Mouse (Mus musculus): ENCODE data around the gene Orc3.
A peak's percentile ranks its signal among the peaks of the same experiment; 100 is the strongest.

Orc3 gene

DNA sequence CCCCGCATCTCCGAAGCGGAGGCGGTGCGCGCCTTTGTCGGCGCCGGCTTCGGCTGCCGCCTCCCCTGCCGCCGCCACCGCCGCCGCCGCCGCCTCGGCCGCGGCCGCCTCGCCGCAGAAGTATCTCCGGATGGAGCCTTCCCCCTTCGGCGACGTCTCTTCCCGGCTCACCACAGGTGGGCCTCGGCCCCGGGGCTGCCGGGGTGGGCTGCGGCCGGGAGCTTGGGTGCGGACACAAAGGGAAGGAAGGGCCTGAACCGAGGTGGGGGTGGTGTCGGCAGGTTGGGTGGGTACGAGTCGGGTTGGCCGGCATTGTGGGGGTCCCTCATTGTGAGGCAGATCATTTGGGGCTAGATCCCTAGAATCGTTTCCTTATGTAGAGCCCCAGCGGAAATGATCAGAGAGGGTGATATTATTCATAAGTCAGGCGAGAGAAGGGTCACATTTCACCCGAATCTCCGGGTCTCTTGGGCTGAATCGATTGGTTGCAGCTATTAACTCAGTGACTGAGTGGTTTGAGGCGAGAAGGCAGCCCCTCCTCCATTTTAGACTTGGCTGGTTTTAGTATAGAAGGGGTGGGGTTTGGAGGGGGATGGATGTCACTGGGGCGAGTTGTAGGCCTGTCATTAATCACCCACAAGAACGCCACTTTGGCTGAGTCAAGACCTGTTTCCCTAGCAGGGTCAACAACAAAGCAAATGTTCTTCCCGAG, 63.5 kb downstream of the Orc3 start:
- peaks cover 42% of the 10 kb centered on the region for H3K4me1 ChIP-seq (replicated peaks; ENCODE audit: low read depth, low read length)
- peak overlapping the region; percentile 91 for H3K4me3 ChIP-seq (replicated peaks; ENCODE audit: low read length)
- no peaks in the 10 kb centered on the region for H3K27me3 ChIP-seq (ENCODE audit: insufficient read depth, low read length)
- TF ChIP-seq CTCF (conservative IDR thresholded peaks at IDR 0.05; ENCODE audit: low read length) = no peak
- H3K36me3 ChIP-seq (ENCODE audit: insufficient read depth, low read length) = peaks cover 17% of the 10 kb centered on the region
- peaks cover 11% of the 10 kb centered on the region; the same call in 1 of the 2 replicates for H3K9me3 ChIP-seq (ENCODE audit: low read length)

DNA sequence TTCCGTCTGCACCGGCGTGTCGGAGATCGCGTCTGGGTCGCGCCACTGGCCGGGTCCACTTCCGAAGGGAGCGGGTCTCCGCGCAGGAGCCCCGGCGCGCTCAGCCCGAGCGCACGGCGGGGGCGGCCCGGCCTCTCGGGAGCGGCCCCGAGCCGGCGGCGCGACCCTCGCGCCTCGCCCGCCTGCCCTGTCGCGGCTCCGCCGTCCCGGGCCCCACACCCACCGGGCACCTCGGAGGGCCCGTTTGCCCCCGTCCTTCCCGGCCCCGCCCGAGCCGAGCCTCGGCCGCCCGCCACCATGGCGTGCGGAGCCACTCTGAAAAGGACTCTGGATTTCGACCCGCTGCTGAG, 64.0 kb downstream of the Orc3 start, which contains the start of gene Akirin2:
Gene Akirin2 (plus strand): TSS at position 190 of the 350 bp plus-strand sequence.
- no peaks in the 10 kb centered on the region for H3K27me3 ChIP-seq (ENCODE audit: insufficient read depth, low read length)
- peaks cover 15% of the 10 kb centered on the region; the same call in 1 of the 2 replicates for H3K9me3 ChIP-seq (ENCODE audit: low read length)
- H3K4me3 ChIP-seq (replicated peaks; ENCODE audit: low read length) = peak within 1 kb of the TSS; percentile 91
- TF ChIP-seq CTCF (conservative IDR thresholded peaks at IDR 0.05; ENCODE audit: low read length) (no peak), POU5F1 (IDR thresholded peaks at IDR 0.05; ENCODE audit: borderline replicate concordance, low read length) (no peak), NANOG (IDR thresholded peaks at IDR 0.05; ENCODE audit: borderline replicate concordance, low read length) (no peak)
- peaks cover 37% of the 10 kb centered on the region for H3K4me1 ChIP-seq (replicated peaks; ENCODE audit: low read depth, low read length)
- H3K36me3 ChIP-seq (ENCODE audit: insufficient read depth, low read length) = peaks cover 15% of the 10 kb centered on the region

DNA sequence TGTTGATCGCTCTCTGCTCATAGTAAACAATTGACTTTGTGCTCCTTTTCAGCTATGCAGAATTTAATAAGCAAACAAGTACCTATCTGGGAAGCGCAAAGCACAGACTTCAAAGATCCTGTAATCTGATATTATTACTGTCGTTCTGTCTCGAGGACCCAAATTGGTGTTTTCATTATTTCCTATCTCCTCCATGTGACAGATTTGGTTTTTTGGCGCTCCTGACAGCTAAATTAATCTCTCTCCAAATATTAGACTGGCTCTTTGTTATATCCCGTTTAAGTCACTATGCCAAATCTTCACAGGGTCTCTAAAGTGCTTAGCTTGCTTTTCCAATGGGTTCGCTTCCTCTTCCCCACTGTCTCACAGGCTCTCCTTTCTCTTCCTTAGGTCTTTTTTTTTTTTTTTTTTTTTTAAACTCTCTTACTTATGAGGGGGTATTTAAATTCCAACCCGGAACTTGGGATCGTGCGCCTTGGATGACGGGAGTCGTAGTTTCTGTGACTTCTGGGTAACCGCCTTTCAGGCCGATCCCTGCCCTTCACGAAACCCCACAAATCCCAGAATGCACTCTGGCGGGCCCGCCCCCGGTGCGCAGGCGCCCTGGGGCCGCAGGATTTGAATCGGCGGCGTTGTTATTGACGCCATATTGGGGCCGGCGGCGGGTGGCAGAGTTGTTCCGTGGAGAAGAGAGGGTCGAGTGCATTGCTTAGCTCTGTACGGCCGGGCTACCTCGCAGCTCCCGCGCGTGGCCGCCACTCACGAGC, 64.6 kb downstream of the Orc3 start:
- H3K9me3 ChIP-seq (ENCODE audit: low read length) = peaks cover 21% of the 10 kb centered on the region; the same call in 1 of the 2 replicates
- TF ChIP-seq POU5F1 (IDR thresholded peaks at IDR 0.05; ENCODE audit: borderline replicate concordance, low read length) = no peak
- TF ChIP-seq CTCF (conservative IDR thresholded peaks at IDR 0.05; ENCODE audit: low read length) = no peak
- TF ChIP-seq NANOG (IDR thresholded peaks at IDR 0.05; ENCODE audit: borderline replicate concordance, low read length) = no peak
- no peaks in the 10 kb centered on the region for H3K27me3 ChIP-seq (ENCODE audit: insufficient read depth, low read length)
- H3K4me1 ChIP-seq (replicated peaks; ENCODE audit: low read depth, low read length) = peaks cover 32% of the 10 kb centered on the region
- peaks cover 9% of the 10 kb centered on the region for H3K36me3 ChIP-seq (ENCODE audit: insufficient read depth, low read length)
- H3K4me3 ChIP-seq (replicated peaks; ENCODE audit: low read length) = peak overlapping the region; percentile 91

DNA sequence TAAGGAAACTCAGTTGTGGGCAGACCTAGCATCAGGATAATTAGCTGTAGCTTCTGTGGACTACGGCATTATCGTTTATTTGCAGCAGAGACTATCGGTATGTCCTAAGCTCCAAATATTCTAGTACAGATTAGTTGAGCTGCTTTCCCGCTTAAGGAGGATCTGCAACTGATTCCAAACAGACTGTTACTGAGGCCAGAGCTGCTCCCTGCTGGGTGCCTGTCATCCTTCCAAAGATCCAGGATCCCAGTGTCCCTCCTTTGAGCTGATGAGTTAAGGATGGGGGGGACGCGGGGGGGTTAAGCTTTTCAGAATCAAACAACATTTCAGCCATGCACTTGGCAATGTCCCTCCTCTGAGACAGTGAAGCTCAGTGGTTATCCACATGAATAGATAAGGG, 84.8 kb downstream of the Orc3 start:
- no peak overlapping the region for H3K4me3 ChIP-seq (replicated peaks; ENCODE audit: low read length)
- H3K4me1 ChIP-seq (replicated peaks; ENCODE audit: low read depth, low read length) = no peaks in the 10 kb centered on the region
- H3K27me3 ChIP-seq (ENCODE audit: insufficient read depth, low read length) = no peaks in the 10 kb centered on the region
- peaks cover 77% of the 10 kb centered on the region for H3K9me3 ChIP-seq (ENCODE audit: low read length)
- TF ChIP-seq CTCF (conservative IDR thresholded peaks at IDR 0.05; ENCODE audit: low read length) = no peak
- no peak for TF ChIP-seq NANOG (IDR thresholded peaks at IDR 0.05; ENCODE audit: borderline replicate concordance, low read length)
- no peak for TF ChIP-seq POU5F1 (IDR thresholded peaks at IDR 0.05; ENCODE audit: borderline replicate concordance, low read length)
- no peaks in the 10 kb centered on the region for H3K36me3 ChIP-seq (ENCODE audit: insufficient read depth, low read length)

DNA sequence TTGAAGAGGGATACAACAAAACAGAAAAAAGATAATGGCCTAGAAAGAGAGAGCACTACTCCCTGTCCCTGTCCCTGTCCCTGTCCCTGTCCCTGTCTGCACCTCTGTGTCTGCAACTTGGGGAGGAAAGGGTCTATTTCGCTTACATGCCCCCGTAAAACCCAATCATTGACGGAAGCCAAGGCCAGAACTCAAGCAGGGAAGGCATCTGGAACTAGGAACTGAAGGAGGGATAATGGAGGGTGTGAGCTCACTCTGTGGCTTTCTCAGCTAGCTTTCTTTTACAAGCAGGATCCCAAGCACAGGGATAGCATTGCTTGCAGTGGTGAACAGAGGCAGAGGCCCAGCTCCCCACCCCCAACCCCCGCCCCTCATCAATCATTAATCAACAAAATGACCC, 85.4 kb downstream of the Orc3 start:
- no peak for TF ChIP-seq POU5F1 (IDR thresholded peaks at IDR 0.05; ENCODE audit: borderline replicate concordance, low read length)
- TF ChIP-seq CTCF (conservative IDR thresholded peaks at IDR 0.05; ENCODE audit: low read length) = no peak
- TF ChIP-seq NANOG (IDR thresholded peaks at IDR 0.05; ENCODE audit: borderline replicate concordance, low read length) = no peak
- H3K36me3 ChIP-seq (ENCODE audit: insufficient read depth, low read length) = no peaks in the 10 kb centered on the region
- H3K9me3 ChIP-seq (ENCODE audit: low read length) = peaks cover 74% of the 10 kb centered on the region
- H3K4me3 ChIP-seq (replicated peaks; ENCODE audit: low read length) = no peak overlapping the region
- H3K27me3 ChIP-seq (ENCODE audit: insufficient read depth, low read length) = no peaks in the 10 kb centered on the region
- no peaks in the 10 kb centered on the region for H3K4me1 ChIP-seq (replicated peaks; ENCODE audit: low read depth, low read length)

DNA sequence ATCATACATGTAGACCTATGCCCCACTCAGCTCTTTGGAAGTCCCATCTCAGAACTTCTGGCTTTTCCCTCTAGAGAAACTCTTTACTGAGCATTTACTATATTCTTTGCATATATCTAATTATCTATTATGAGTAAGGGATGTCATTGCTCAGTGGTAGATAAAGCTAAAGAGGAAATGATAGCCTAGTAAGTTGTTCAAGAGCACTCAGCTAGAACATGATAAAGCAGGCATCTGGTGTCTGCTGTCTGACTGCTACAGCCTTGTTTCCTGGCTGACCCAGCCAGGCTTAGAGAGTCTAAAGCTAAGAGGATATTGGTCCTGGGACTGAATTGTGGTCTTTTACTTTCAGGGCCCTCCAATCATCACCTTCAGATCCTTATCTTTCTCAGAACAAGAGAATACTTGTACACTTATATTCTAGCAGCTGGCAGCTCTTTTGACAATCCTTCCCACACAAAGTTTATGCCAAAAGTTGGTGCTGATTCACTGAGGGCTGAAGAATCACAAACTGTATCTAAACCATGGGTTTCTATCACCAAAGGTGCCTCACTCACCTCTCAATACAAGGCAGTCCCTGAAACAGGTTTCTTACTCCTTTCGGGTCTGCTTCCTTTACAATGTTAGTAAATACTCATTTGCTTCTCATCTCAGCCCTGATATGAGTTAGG, 86.2 kb downstream of the Orc3 start:
- Histone ChIP-seq H3K4me3 (replicated peaks; ENCODE audit: low read length) (no peak overlapping the region), H3K36me3 (ENCODE audit: insufficient read depth, low read length) (no peaks in the 10 kb centered on the region), H3K27me3 (ENCODE audit: insufficient read depth, low read length) (no peaks in the 10 kb centered on the region), H3K4me1 (replicated peaks; ENCODE audit: low read depth, low read length) (no peaks in the 10 kb centered on the region), H3K9me3 (ENCODE audit: low read length) (peaks cover 73% of the 10 kb centered on the region)
- TF ChIP-seq NANOG (IDR thresholded peaks at IDR 0.05; ENCODE audit: borderline replicate concordance, low read length) = no peak
- no peak for TF ChIP-seq POU5F1 (IDR thresholded peaks at IDR 0.05; ENCODE audit: borderline replicate concordance, low read length)
- TF ChIP-seq CTCF (conservative IDR thresholded peaks at IDR 0.05; ENCODE audit: low read length) = no peak

DNA sequence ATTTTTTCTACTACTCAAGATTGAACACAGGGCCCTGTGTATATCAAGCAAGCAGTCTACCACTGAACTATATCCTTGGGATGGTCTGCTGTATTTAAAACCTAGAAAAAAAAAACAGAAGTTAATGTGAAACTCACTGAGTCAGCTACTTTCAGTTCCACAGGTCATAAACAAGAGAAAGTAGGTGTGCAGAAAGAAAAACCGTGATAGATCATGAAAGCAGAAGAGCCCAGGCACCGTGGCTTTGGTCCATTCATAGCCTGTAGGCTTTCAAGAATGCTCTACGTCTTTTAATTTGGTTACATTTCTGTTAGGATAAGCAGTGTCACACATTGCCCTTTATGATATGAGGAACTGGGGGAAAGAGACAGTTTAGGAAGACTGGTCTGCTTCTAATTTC, 88.0 kb downstream of the Orc3 start:
- TF ChIP-seq NANOG (IDR thresholded peaks at IDR 0.05; ENCODE audit: borderline replicate concordance, low read length) (no peak), CTCF (conservative IDR thresholded peaks at IDR 0.05; ENCODE audit: low read length) (no peak), POU5F1 (IDR thresholded peaks at IDR 0.05; ENCODE audit: borderline replicate concordance, low read length) (no peak)
- H3K27me3 ChIP-seq (ENCODE audit: insufficient read depth, low read length) = no peaks in the 10 kb centered on the region
- no peaks in the 10 kb centered on the region for H3K36me3 ChIP-seq (ENCODE audit: insufficient read depth, low read length)
- H3K4me3 ChIP-seq (replicated peaks; ENCODE audit: low read length) = no peak overlapping the region
- peaks cover 68% of the 10 kb centered on the region for H3K9me3 ChIP-seq (ENCODE audit: low read length)
- H3K4me1 ChIP-seq (replicated peaks; ENCODE audit: low read depth, low read length) = no peaks in the 10 kb centered on the region

DNA sequence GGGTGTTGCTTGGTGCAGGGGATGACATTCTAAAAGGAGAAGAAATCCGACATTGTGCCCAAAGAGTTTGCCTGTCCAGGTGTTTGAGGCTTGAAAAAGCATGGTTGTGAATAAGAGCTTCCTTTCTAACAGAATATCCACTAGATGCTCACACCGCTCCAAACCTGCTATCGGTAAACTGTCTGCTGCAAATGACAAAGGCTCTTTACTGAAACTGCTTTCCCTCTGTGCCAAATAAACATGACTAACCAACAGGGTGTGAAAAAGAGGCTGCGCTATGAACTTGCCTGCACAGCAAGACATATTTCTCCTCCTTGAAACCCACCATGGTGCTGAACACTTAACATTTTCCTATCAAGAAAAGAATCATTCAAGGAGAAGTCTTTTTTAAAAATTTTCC, 91.2 kb downstream of the Orc3 start:
- H3K4me1 ChIP-seq (replicated peaks; ENCODE audit: low read depth, low read length) = no peaks in the 10 kb centered on the region
- H3K9me3 ChIP-seq (ENCODE audit: low read length) = peaks cover 44% of the 10 kb centered on the region
- no peak overlapping the region for H3K4me3 ChIP-seq (replicated peaks; ENCODE audit: low read length)
- TF ChIP-seq CTCF (conservative IDR thresholded peaks at IDR 0.05; ENCODE audit: low read length) = no peak
- no peak for TF ChIP-seq NANOG (IDR thresholded peaks at IDR 0.05; ENCODE audit: borderline replicate concordance, low read length)
- no peak for TF ChIP-seq POU5F1 (IDR thresholded peaks at IDR 0.05; ENCODE audit: borderline replicate concordance, low read length)
- H3K27me3 ChIP-seq (ENCODE audit: insufficient read depth, low read length) = no peaks in the 10 kb centered on the region
- no peaks in the 10 kb centered on the region for H3K36me3 ChIP-seq (ENCODE audit: insufficient read depth, low read length)
